Mouse (Mus musculus): ENCODE measurements at regions not wholly inside any gene's neighbourhood (a gene's known extent, or its start where the extent isn't known, plus 50 kb on each side); places are given as distances from the start of the nearest gene placed in this dataset.

DNA sequence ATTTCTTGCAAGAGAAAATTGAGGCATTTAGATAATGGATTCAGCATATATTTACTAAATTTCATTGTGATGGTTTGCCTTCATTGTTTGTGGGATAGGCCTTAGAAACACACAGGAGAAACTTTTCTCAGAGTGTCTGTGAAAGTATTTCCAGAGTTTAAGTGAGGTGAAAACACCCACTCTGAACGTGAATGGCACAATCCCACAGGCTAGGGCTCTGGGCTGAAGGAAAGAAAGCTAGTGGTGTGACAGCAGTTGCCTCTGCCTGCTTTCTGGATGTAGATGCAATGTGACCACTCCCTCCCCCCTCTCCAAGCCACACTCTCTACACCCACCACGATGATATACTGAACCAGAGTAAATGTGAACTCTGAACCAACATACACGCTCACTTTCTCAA lies 672.4 kb upstream of the Tbl1xr1 start:
- no peak for TF ChIP-seq POLR2AphosphoS2 (IDR thresholded peaks at IDR 0.05; ENCODE audit: insufficient read length, low read depth)
- TF ChIP-seq POLR2A (IDR thresholded peaks at IDR 0.05; ENCODE audit: insufficient read length, low read depth), result no peak
- TF ChIP-seq TCF3 (IDR thresholded peaks at IDR 0.05; ENCODE audit: insufficient read length, low read depth), result no peak
